Mouse (Mus musculus): ENCODE data around the gene Trp53rka.
A peak's percentile ranks its signal among the peaks of the same experiment; 100 is the strongest.

Gene Trp53rka

DNA sequence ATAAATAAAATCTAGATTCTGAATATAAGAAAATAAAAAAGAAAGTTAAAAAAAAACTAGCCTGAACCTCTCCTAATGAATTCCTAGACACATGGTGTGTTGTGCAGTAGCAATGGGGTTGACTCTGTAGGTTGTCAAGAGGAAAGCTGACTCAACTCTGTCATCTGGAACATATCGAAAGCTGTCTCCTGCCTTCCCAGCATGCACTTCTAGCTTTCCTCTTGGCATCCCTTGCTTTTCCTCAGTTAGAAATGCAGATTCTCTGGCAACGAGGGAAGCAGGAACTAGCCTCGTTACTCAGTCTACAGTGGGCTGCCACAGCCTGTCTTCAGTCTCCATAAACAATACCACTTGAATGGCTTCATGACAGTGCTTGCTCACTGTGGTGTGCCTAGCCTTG lies 7.3 kb downstream of the Trp53rka start:
- no peak for DNase-seq (ENCODE audit: low read depth, low spot score)

DNA sequence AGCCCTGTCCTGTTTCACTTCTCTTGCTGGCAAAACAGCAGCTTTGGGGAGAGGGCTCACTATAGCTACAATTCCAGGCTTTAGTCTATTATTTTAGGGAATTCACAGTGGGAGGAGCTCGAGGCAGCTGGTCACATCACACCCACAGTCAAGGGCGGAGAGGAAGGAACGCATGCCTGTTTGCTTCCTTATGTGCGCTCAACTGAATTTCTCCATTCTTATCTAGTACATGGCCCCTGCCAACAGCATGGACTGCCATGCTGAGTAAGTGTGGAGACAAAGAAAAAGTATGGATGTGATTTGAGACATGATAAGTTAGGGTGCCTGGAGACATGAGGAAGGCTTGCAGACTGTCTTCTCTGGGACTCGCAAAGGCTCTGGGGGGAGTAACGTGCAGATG lies 9.0 kb downstream of the Trp53rka start:
- DNase-seq (ENCODE audit: low read depth, low spot score): no peak

DNA sequence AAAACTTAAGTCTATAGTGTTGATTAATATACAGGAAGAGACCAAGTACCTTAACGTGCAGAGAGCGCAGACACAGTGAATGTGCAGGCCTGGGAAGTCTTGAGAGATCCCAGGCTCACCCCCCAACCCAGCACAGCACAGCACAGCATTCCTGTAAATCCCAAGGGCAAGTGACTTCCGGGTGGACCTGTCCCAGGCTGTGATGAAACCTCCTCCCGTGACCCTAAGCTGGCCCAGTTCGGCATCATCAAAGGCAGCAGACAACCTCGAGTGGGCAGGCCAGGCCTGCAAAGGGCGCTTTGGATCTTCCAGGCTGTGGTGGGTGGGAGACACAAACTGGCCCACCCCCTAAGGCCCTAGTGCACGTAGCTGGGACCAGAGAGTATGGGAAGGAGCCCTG lies 11.1 kb downstream of the Trp53rka start:
- DNase-seq (ENCODE audit: low read depth, low spot score): no peak

DNA sequence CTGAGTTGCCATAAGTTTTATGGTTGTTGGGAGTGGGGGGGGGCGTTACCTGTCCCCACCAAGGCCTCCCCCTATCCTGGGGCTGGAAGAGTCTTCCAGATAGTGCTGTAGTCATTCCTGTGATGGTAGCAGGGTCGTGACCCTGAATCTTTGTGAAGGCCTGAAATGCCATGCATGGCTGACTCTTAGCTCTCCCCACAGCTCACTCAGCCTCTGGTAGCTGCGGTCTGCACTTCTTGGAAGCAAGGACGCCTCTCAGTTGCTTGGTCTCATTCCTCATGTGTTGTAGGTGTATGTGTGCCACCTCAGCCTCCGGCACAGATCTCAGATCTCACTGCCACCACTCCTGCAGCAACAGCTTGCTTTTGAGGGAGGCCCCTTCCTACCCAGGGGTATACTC lies 17.3 kb downstream of the Trp53rka start:
- DNase-seq (ENCODE audit: low read depth, low spot score): no peak

DNA sequence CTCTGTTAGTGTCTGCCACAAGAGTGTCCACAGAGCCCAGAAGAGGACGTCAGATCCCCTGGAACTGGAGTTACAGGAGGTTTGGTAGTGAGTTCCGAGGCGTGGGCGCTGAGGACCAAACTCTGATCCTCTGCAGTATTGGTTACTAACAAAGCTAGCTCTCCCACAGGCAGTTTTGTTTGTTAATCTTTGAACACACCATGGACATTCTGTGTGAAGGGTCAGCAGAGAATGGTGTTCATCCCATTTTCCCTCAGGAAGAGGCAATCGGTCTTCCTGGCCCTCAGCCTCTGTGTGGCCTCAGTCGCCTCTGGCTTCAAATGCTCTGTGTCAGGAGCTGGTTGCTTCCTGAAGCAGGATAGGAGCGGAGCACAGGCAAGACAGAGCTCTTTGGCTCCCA lies 17.7 kb downstream of the Trp53rka start:
- DNase-seq (ENCODE audit: low read depth, low spot score): no peak

DNA sequence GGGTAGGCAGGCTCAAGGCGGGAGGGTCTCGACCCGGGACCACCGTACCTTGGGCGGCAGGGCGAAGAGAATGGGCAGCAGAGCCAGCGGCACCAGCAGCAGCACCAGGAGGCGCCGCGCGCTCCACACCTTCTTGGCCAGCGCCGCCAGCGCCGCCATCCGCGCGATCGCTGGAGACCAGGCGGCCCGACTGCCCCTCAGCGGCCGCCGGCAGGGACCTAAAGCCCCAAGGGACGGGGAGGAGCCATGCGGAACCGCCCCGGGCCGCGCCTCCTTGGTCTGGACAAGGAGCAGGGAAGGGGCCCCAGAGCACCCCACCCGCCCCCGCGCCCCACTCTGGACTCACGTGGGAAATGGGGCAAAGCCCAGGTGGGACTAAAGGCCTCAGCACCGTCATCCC lies 20.1 kb downstream of the Trp53rka start, which contains the start of gene Slc13a3:
Gene Slc13a3, minus strand, starts transcription at position 228 of the 400 bp plus-strand sequence.
- DNase-seq (ENCODE audit: low read depth, low spot score): no peak

DNA sequence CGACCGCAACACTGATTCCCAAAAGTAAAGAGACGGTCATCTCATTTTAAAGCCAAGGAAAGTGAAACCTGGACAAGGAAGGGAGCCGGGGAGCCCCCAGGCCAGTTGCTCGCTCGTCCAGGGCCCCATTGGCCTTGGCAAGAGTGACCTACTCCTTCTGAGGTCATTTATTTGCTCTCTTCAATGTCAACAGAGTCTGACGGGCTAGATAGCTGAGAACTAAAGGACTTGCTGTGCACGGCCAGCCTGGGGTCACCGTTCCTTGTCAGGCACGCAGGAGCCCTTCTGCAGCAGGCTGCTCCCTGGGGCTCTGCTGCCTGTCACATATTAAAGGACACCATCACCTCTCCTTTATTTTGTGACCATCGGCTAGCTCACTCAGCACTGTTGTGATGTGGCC lies 21.2 kb downstream of the Trp53rka start:
- DNase-seq (ENCODE audit: low read depth, low spot score): no peak

DNA sequence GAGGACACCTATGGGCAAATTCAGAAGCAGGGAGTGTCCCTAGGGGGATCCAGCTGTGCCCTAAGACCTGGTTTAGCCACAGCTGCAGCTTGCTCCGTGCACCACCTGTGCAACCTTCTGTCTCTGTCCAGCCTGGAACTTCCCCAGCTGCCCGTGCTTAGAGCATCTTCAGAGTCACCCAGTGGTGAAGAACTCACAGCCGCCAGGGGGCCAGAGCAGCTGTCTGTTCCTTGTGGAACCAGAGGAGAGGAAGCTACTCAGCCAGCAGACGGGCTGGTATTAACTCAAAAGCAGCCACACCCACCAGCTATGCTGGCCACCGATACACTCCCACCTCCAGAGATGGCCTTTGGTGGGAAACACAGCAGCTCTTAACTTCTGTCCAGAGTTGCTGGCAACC lies 23.0 kb downstream of the Trp53rka start:
- DNase-seq (ENCODE audit: low read depth, low spot score): no peak

DNA sequence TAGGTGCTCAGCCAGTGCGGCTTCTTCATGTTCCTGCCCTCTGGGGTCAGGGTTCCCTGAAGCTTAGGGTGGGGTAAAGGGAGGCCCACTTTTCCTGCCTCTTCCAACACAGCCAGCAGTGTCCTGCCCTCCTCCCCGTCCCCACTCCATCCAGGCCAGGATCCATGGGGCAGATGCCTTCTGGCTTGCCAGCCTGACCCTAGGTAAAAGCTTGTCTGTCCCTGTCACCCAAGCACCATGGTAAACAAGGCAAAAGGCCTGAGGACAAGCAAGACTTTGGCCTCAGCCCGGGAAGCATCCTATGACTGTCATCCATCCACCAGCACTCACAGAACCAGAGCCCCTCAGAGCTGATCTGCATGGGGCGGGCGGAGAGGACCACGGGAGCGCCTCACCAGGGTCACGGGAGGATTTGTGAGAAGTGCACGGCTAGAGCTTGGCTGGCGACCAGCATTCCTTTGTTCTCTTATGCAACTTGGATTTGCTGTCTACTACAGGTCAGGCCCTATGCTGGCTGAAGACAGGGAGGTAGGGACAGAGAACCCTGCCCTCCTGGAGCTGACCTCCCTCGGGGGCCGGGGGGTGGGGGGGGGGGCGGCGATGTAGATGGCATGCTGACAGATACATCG lies 25.2 kb downstream of the Trp53rka start:
- DNase-seq (ENCODE audit: low read depth, low spot score): no peak

DNA sequence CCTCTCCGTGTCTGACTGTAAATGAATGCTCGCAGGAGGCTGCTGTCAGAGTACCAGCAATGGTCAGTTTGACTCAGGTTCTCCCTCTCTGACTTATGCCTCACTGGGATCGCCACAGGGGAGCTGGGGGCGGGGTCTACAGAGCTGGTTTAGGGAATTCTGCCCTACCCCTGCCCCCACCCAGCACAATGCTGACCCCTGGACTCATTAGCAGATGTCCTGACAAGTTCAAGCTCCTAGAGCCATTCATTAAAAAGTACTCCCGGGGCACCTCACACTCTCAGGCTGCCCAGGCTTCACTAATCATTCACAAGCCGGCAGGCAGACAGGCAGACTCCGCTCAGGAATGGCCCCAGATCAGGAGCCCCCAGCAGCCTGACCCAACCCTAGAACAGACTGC lies 33.5 kb downstream of the Trp53rka start:
- no peak for DNase-seq (ENCODE audit: low read depth, low spot score)

DNA sequence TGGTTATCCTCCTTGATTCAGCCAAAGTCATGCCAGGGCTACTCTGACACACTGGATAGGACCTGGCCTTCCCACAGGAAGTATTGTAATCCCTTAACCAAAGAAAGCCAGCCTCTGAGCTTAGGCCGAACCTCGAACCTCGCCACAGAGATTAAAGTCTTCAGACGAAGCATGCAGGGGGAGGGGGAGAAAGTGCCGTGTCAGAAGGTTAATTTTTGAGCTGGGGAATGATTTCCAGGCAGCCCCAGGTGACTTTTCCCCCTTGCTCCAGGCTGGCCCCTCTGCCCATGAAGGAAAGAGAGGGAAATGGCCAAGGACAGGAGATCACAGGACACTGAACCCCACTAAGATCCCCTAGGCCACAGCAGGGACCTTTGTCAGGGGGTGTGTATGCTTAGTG lies 34.9 kb downstream of the Trp53rka start:
- DNase-seq (ENCODE audit: low read depth, low spot score): no peak

DNA sequence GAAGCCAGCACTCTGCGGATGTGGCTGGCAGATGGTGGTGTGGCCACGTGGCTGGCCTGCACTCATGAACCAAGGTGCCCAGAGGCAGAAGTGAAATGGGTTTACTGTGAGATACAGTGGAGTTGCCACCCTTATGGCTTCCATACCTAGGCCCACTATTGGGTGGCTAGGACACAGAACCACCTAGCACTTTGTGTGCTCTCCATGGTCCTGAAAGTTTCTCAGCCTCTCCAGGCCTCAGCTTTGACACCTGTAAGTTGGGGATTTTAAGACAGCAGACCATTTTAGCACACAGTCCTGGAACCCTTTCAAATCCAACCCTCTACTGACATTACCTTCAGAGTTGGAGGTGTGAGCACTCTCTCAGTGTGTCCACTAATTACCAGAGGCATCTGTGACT lies 36.4 kb downstream of the Trp53rka start:
- peak; percentile 41 for DNase-seq (ENCODE audit: low read depth, low spot score)

DNA sequence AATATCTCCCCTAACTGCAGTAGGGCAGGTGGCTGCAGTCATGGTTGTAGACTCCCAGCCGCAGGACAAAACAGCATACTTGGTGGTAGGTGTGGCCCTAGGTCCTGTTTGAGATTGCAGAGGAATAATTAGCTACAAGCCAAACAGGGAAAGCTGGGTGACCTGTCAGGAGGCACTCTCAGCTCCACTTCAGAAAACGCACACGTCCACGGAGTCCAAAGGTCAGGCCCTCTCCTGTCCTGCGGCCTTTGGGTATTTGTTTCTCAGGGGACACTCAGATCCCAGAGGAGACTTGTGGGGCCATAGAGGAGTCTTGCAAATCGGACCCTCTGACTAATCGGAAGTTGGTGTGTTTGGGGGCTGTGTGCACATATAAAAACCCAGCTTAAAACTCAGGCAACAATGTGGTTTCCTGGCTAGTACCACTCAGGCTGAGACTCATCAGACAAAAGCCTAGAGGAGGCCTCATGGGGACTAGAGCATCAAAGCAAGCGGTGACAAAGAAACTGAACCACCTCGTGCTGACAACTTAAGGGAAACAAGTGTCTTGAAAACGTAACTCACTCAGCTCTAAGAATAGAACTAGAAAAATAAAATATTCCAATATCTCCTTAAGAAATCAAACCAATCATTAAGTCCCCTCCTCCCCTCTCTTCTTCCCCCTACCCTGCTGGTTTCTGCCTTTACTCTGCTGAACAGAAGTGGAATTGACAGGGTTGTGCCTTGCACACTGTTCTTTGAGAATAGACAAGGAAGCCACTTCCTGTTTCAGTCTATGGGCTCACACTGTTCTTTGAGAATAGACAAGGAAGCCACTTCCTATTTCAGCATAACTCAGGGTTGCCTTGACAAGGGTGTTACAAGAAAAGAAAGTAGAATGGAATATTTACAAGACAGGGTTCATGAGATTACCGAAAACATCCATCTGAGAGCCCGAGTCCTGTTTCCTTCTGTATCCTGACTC lies 40.1 kb downstream of the Trp53rka start:
- DNase-seq (ENCODE audit: low read depth, low spot score): peak; percentile 72

DNA sequence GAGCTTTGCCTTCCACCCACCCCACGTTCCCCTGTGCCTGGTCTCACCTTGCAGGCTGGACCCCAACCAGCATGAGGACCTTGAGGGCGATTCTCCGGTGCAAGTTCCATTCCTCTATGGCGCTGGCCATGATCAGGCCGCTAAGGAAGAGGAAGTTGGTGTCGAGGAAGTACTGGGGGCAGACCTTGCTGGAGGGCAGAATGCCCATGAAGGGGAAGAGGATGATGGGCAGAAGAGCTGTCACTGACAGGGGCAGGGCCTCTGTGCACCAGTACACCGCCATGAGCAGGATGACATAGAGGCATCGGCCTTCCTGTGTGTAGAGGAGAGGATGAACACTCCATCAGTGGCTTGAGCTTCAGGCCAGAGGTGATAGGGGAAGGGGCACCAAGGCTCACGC lies 44.6 kb downstream of the Trp53rka start:
- DNase-seq (ENCODE audit: low read depth, low spot score): no peak

DNA sequence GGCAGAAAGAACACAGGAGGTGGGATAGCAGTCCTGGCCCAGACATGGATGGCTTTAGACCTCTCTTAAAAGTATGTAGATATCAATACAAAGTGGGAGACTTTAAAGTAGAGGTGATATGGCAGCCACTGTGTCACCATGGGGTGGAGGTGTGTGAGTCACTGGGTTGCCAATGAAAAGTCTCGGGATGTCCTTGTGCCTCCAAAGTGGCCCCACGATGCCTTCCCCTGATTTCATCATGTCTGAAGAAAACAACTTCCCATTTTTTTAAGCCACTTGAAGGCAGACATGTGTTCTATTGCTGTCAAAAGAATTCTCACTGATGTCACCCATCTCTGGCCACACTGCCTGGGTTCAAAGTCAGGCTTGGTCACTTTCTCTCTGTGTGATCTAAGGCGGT lies 48.3 kb downstream of the Trp53rka start:
- DNase-seq (ENCODE audit: low read depth, low spot score): no peak

DNA sequence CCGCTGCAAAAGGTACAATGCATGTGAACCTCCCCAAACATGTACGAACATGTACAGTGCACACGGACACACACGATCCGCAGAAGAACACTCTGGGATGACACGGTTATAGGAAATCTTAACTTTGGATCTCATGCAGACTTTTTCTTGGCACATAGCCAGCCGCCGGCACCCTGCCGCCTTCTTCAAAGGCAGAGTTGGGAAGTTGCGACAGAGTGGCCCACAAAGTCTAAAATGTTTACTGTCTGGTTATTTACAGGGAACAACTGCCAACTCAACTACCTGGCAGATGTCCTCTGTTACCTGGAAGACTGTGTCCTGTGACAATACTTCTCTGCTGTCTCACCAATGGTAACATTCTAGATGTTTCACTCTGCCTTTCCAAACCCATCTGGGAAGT lies 50.1 kb downstream of the Trp53rka start:
- no peak for DNase-seq (ENCODE audit: low read depth, low spot score)

DNA sequence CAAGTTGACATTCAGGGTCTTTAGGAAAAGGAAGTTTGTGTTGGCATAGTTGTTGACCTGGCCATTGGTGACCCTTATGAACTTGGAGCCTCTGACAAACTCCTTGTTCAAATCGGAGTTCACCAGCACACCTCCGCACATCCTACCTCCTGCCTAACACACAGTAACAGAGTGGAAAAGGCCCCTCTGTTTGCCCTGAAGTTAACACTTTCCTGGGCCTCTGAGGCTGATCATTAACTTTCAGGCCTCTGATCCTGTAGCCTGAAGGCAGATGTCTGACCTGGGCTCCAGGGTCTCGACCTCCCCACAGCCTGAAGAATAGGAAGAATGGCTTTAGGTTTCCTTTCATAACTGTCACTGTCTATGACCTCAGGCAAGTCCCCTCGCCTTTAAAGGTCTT lies 51.5 kb downstream of the Trp53rka start:
- DNase-seq (ENCODE audit: low read depth, low spot score): no peak

Data from CD4-positive helper T cell, adult 2 months (primary cell).